Mouse (Mus musculus) layer of hippocampus, adult 8-10 months (tissue): ENCODE data around the gene Cmss1. TPM values are rescaled to one million over a fixed set of nuclear protein-coding genes. Genes with fewer than 3 reads are reported as not detected.

Source experiments
- DNase-seq, 2 experiments: peaks; one replicate each; pipeline ENCODE4 v3.0.0; 2022; ENCODE audit warnings: low spot score in 2 of 2
- total RNA-seq, 4 experiments: library from RNA; stranded (reverse); gene quantifications; 2 replicates each; pipeline ENCODE4 v1.2.4; 2022

Gene Cmss1
- total RNA-seq, 4 experiments from 2014 or later: 17.1 to 20.4 (median 18.0) TPM

GRCm38 (mm10) chr16:57525046-57525445, 81.6 kb downstream of the Cmss1 start:
- no peak for DNase-seq

GRCm38 (mm10) chr16:57515636-57516035, 91.0 kb downstream of the Cmss1 start:
- DNase-seq: no peak

- no peak for DNase-seq
These were observed 92.3 kb downstream of the Cmss1 start for GRCm38 (mm10) chr16:57514371-57514770.

GRCm38 (mm10) chr16:57513562-57513961, 93.1 kb downstream of the Cmss1 start:
- DNase-seq: no peak

- no peak for DNase-seq
These were observed 97.6 kb downstream of the Cmss1 start for GRCm38 (mm10) chr16:57509099-57509498.

GRCm38 (mm10) chr16:57508351-57508750, 98.3 kb downstream of the Cmss1 start:
- DNase-seq: no peak

- DNase-seq: no peak
These were observed 100.5 kb downstream of the Cmss1 start for GRCm38 (mm10) chr16:57506133-57506532.

- DNase-seq: no peak
These were observed 101.9 kb downstream of the Cmss1 start for GRCm38 (mm10) chr16:57504728-57505127.

GRCm38 (mm10) chr16:57502761-57503160, 103.9 kb downstream of the Cmss1 start:
- no peak for DNase-seq

- DNase-seq: no peak
These were observed 104.4 kb downstream of the Cmss1 start for GRCm38 (mm10) chr16:57502230-57502629.

- no peak for DNase-seq
These were observed 105.8 kb downstream of the Cmss1 start for GRCm38 (mm10) chr16:57500851-57501250.

GRCm38 (mm10) chr16:57496437-57497173, 110.1 kb downstream of the Cmss1 start:
- peak; percentile 11 to 16 for DNase-seq

GRCm38 (mm10) chr16:57495476-57496203, 111.0 kb downstream of the Cmss1 start:
- DNase-seq: no peak

GRCm38 (mm10) chr16:57491853-57492252, 114.8 kb downstream of the Cmss1 start:
- DNase-seq: no peak

GRCm38 (mm10) chr16:57490691-57491090, 116.0 kb downstream of the Cmss1 start:
- peak in 1 of 2 experiments; percentile 19 for DNase-seq

GRCm38 (mm10) chr16:57488661-57489060, 118.0 kb downstream of the Cmss1 start:
- DNase-seq: no peak

- DNase-seq: no peak
These were observed 120.4 kb downstream of the Cmss1 start for GRCm38 (mm10) chr16:57486266-57486665.

GRCm38 (mm10) chr16:57485265-57485664, 121.4 kb downstream of the Cmss1 start:
- DNase-seq: no peak

- DNase-seq: no peak
These were observed 122.4 kb downstream of the Cmss1 start for GRCm38 (mm10) chr16:57484043-57484795.

GRCm38 (mm10) chr16:57483503-57483902, 123.2 kb downstream of the Cmss1 start:
- no peak for DNase-seq

GRCm38 (mm10) chr16:57482911-57483310, 123.8 kb downstream of the Cmss1 start:
- DNase-seq: no peak

- no peak for DNase-seq
These were observed 124.4 kb downstream of the Cmss1 start for GRCm38 (mm10) chr16:57482264-57482663.
